ENCODE assay signal across 17 mouse cellular contexts in genomic region chr1:51798011-51798471, GRCm38 (mm10).
A peak's percentile ranks its signal among the peaks of the same experiment; 100 is the strongest.
DNase-seq lines count a peak whose midpoint lies in the region; ATAC-seq and TF ChIP-seq lines count a peak whose summit lies in the region.
"Had no signal": no experiment of that assay in that cellular context is flagged by ENCODE, and none has a peak within 500 bp of the region (broad histone marks: within the 10 kb centered on the region; RNA-seq: fewer than 3 reads in every experiment).

No protein-coding gene starts in this region.

- no peaks in the 10 kb centered on the region for H3K9me3 ChIP-seq in neural tube, embryonic 12.5 days
- H3K9me3 ChIP-seq in hindbrain, embryonic 13.5 days = no peaks in the 10 kb centered on the region
- no peaks in the 10 kb centered on the region for H3K9me3 ChIP-seq in neural tube, embryonic 15.5 days (replicated peaks)
- H3K9me3 ChIP-seq: kidney, embryonic 15.5 days; limb, embryonic 12.5 days; liver, embryonic 15.5 days had no signal

- peak; percentile 15 for DNase-seq in left cerebral cortex, postnatal 4 days
- DNase-seq in left cerebral cortex, postnatal 10 days (ENCODE audit: extremely low spot score in 1 of 2, low spot score in 2 of 2) = no peak
- DNase-seq in neural tube, embryonic 10.5 days (ENCODE audit: extremely low spot score, low spot score) = no peak
- no peak for DNase-seq in kidney, adult 2 months
- DNase-seq: adrenal gland, postnatal 14 days; cerebellum, adult 8-10 months; embryo, embryonic 11 days; layer of hippocampus, postnatal 36 days; spleen, adult 18-20 months had no signal

- ATAC-seq in neural tube, embryonic 12.5 days (ENCODE audit: low FRiP score, low read depth) = peak; percentile 58; the same call in 1 of the 2 replicates
- ATAC-seq in hindbrain, embryonic 13.5 days (ENCODE audit: low FRiP score) = peak; percentile 69; the same call in 1 of the 2 replicates
- ATAC-seq in neural tube, embryonic 15.5 days (ENCODE audit: low FRiP score) = peak; percentile 32; the same call in 1 of the 2 replicates
- ATAC-seq in CD4-positive, CD25-positive, alpha-beta regulatory T cell, adult 4 months = no peak

- 61% methylated on average over 7 of the region's 7 CpGs for WGBS in neural tube, embryonic 12.5 days
- 37% methylated on average over 7 of the region's 7 CpGs for WGBS in hindbrain, embryonic 13.5 days
- 41% methylated on average over 7 of the region's 7 CpGs for WGBS in neural tube, embryonic 15.5 days
- 83% methylated on average over 7 of the region's 7 CpGs for WGBS in kidney, adult 2 months

- TF ChIP-seq CTCF in kidney, adult 2 months (conservative IDR thresholded peaks at IDR 0.05; ENCODE audit: insufficient read depth, insufficient read length, low read depth, low read length) = no peak

- no peak overlapping the region for H3K9ac ChIP-seq in neural tube, embryonic 12.5 days
- H3K9ac ChIP-seq in hindbrain, embryonic 13.5 days = no peak overlapping the region
- no peak overlapping the region for H3K9ac ChIP-seq in neural tube, embryonic 15.5 days (replicated peaks)
- H3K9ac ChIP-seq: kidney, embryonic 15.5 days; limb, embryonic 12.5 days; liver, embryonic 15.5 days had no signal

- peaks cover 15% of the 10 kb centered on the region for H3K36me3 ChIP-seq in neural tube, embryonic 12.5 days
- peaks cover 16% of the 10 kb centered on the region for H3K36me3 ChIP-seq in hindbrain, embryonic 13.5 days
- H3K36me3 ChIP-seq in neural tube, embryonic 15.5 days = no peaks in the 10 kb centered on the region
- no peaks in the 10 kb centered on the region for H3K36me3 ChIP-seq in kidney, adult 2 months (ENCODE audit: control insufficient read depth, insufficient read depth, low read length)
- H3K36me3 ChIP-seq: liver, embryonic 15.5 days had no signal

- H3K4me1 ChIP-seq in neural tube, embryonic 12.5 days = peaks cover 13% of the 10 kb centered on the region
- peaks cover 17% of the 10 kb centered on the region for H3K4me1 ChIP-seq in hindbrain, embryonic 13.5 days (replicated peaks)
- H3K4me1 ChIP-seq in neural tube, embryonic 15.5 days = peaks cover 7% of the 10 kb centered on the region; the same call in 1 of the 2 replicates
- no peaks in the 10 kb centered on the region; the same call in 1 of the 2 replicates for H3K4me1 ChIP-seq in kidney, adult 2 months (ENCODE audit: control insufficient read depth, insufficient read depth, low read length)
- H3K4me1 ChIP-seq: kidney, embryonic 15.5 days; limb, embryonic 12.5 days; liver, embryonic 15.5 days had no signal

- TF ChIP-seq POLR2A in kidney, adult 2 months (IDR thresholded peaks at IDR 0.05; ENCODE audit: low read depth, low read length) = no peak

- H3K27me3 ChIP-seq in neural tube, embryonic 12.5 days (replicated peaks) = no peaks in the 10 kb centered on the region
- no peaks in the 10 kb centered on the region for H3K27me3 ChIP-seq in hindbrain, embryonic 13.5 days
- H3K27me3 ChIP-seq in neural tube, embryonic 15.5 days (replicated peaks) = no peaks in the 10 kb centered on the region
- no peaks in the 10 kb centered on the region for H3K27me3 ChIP-seq in kidney, adult 2 months (replicated peaks; ENCODE audit: control insufficient read depth, insufficient read depth, low read length)
- H3K27me3 ChIP-seq: CH12.LX; kidney, embryonic 15.5 days; limb, embryonic 12.5 days; liver, embryonic 15.5 days had no signal

- H3K27ac ChIP-seq in neural tube, embryonic 12.5 days = no peak overlapping the region
- H3K27ac ChIP-seq in hindbrain, embryonic 13.5 days = peak overlapping the region; percentile 66
- H3K27ac ChIP-seq in neural tube, embryonic 15.5 days (replicated peaks) = no peak overlapping the region; the same call in 1 of the 2 replicates
- no peak overlapping the region for H3K27ac ChIP-seq in kidney, adult 2 months (ENCODE audit: insufficient read depth, low read depth, low read length)
- H3K27ac ChIP-seq: kidney, embryonic 15.5 days; limb, embryonic 12.5 days; liver, embryonic 15.5 days had no signal

- no peak overlapping the region for H3K4me3 ChIP-seq in neural tube, embryonic 12.5 days
- no peak overlapping the region for H3K4me3 ChIP-seq in hindbrain, embryonic 13.5 days
- no peak overlapping the region for H3K4me3 ChIP-seq in neural tube, embryonic 15.5 days (replicated peaks)
- no peak overlapping the region for H3K4me3 ChIP-seq in kidney, adult 2 months (ENCODE audit: insufficient read depth, low read depth, low read length)
- H3K4me3 ChIP-seq: kidney, embryonic 15.5 days; limb, embryonic 12.5 days; liver, embryonic 15.5 days had no signal

- intact Hi-C loops in left cerebral cortex, postnatal 4 days (cut with DNase I) = no loop called here
- intact Hi-C loops in left cerebral cortex, postnatal 10 days (cut with DNase I) = no loop called here

- H3K4me2 ChIP-seq in neural tube, embryonic 12.5 days (replicated peaks) = no peak overlapping the region
- no peak overlapping the region for H3K4me2 ChIP-seq in hindbrain, embryonic 13.5 days
- H3K4me2 ChIP-seq in neural tube, embryonic 15.5 days = no peak overlapping the region
- H3K4me2 ChIP-seq: kidney, embryonic 15.5 days; limb, embryonic 12.5 days; liver, embryonic 15.5 days had no signal
